Mouse (Mus musculus): ENCODE measurements around the gene Fam187b.

DNA sequence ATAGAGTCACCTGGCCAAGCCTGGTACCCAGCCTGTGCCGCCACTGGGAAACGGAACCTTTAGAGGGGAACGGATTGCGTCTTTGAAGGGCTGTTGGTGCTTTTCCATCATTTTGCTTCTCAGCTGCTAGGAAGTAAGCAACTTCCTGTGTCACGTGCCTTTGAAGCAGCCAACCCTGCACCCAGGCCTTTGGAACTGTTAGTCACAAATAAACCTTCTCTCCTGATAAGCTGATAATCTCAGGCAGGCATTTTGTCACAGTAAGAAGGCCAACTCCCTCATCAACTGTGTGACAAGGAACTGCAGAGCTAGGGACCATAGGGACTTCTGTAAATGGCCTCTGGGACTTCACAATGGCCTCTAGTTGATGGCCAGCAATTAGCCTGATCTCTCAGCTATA lies 18.6 kb downstream of the Fam187b start:
- TF ChIP-seq ZNF384 (IDR thresholded peaks at IDR 0.05; ENCODE audit: low read depth, low read length) (no peak), E2F4 (IDR thresholded peaks at IDR 0.05; ENCODE audit: insufficient replicate concordance, low read depth, low read length) (no peak), CTCF (conservative IDR thresholded peaks at IDR 0.05 in 1 of 2, IDR thresholded peaks at IDR 0.05 in 1 of 2; ENCODE audit: low read depth in 2 of 2, low read length in 2 of 2) (no peak), RAD21 (IDR thresholded peaks at IDR 0.05; ENCODE audit: low read depth, low read length) (no peak), POLR2A (IDR thresholded peaks at IDR 0.05; ENCODE audit: low read depth, low read length) (no peak)

Data from CH12.LX (cell line).